Mouse (Mus musculus) urinary bladder, postnatal 4 days (tissue): ENCODE results near the gene Olfr1290.

Experiments
- DNase-seq, 2 experiments: peaks; one replicate each; pipeline ENCODE4 v3.0.0; 2021 to 2022; ENCODE audit warnings: low spot score in 2 of 2

The Olfr1290 gene

DNA sequence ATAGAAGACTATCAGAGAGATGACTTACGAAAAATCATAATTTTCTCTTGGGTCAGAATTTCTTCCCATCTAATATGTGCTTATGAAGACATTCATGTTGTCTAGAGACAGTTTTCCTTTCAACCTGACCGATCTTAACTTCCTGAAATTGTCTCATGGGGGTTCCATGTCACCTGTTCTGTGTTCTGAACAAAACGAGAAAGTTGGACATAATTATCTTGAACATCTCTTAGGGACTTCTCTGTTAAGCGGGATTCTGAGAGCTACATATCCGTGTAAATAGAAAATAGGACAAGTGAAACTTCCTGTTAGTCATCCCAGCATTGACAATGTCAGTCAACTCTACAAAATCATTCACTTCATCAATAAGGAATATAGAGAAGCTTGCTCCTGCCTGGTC lies at the start of gene Olfr1290:
Gene Olfr1290 (minus strand): TSS at position 101 of the 400 bp plus-strand sequence.
- no peak for DNase-seq

DNA sequence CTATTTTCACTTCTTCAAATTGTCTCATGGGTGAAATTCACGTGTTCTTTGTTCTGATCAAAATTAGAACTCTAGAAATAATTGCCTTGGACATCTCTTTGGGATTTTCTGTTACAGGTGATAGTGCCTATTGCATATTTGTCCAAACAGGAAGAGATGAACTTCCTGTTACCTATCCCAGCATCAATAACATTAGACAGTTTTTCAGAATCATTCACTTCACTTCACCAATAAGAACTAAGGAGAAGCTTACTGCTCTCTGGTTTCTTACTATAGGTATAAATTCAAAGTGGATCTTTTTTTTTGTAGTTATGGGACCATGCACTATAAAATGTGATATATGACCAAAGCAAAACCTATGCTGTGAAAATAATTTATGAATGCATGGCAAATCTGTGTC lies 46.6 kb upstream of the Olfr1290 start, which contains the start of gene Olfr1294:
Gene Olfr1294 (minus strand): TSS at position 101 of the 400 bp plus-strand sequence.
- DNase-seq: no peak

DNA sequence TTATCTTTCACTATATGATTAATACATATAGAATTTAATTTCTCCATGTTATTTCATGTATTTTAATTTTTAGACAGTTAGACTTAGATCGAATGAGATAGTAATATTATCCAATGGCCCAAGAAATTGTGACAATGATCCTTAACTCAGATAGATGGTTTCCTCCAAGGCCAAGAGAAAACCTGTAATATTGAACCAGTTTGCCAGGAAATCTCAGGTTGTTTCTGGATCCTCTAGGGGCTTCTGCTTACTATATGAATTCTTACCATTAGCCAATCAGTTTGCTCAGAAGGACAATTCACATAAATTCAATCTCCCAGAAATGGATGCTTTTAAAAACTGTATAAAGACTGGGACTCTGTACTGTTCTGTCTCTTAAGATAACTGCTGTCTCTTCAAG lies 31.3 kb upstream of the Olfr1290 start, which contains the start of gene Olfr1293-ps:
Gene Olfr1293-ps (plus strand): TSS at position 301 of the 400 bp plus-strand sequence.
- DNase-seq: no peak

DNA sequence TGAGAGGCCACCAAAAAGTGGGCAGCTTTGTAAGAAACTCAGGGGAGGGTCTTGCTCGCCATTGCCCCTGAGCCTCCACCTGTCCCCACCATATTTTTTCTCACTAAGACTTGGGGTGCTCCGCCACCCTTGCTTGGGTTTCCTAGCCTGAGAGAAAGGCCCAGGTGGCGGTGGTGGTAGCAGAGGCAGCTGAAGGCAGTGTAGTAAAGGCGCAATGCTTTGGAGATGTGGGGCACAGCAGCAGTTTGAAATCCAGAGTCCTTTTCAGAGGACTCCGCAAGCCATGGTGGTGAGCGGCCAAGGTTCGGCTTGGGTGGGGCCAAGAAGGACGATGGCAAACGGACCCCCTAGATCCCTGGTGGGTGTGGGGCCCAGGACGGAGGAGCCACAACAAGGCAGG lies 23.8 kb upstream of the Olfr1290 start:
- peak in 1 of 2 experiments; percentile 53 for DNase-seq

DNA sequence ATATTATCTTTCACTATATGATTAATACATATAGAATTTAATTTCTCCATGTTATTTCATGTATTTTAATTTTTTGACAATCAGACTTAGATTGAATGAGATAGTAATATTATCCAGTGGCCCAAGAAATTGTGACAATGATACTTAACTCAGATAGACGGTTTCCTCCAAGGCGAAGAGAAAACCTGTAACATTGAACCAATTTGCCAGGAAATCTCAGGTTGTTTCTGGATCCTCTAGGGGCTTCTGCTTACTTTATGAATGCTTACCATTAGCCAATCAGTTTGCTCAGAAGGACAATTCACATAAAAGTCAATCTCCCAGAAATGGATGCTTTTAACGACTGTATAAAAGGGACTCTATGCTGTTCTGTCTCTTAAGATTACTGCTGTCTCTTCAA lies 3.3 kb upstream of the Olfr1290 start, which contains the start of gene Olfr1291-ps1:
Gene Olfr1291-ps1 (plus strand): TSS at position 301 of the 400 bp plus-strand sequence.
- no peak for DNase-seq

DNA sequence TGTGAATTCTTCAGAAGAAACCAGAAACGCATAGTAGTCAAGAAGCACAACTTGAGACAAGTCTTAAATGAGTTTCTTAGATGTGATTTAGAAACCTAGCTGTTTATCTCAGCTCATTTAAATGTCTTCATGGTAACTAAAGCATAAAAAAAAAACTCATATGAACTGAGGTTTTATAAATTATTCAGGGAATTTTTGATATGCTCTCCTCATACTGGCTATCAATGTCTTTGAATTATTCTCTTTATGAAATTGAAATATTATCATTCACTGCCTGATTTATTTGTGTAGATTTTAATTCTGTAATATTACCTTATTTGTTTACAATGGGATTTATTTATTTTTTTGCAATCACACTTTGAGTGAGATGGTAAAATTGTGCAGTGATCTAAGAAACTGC lies 13.1 kb downstream of the Olfr1290 start, which contains the start of gene Olfr1289:
Gene Olfr1289 (plus strand): TSS at position 301 of the 400 bp plus-strand sequence.
- no peak for DNase-seq

DNA sequence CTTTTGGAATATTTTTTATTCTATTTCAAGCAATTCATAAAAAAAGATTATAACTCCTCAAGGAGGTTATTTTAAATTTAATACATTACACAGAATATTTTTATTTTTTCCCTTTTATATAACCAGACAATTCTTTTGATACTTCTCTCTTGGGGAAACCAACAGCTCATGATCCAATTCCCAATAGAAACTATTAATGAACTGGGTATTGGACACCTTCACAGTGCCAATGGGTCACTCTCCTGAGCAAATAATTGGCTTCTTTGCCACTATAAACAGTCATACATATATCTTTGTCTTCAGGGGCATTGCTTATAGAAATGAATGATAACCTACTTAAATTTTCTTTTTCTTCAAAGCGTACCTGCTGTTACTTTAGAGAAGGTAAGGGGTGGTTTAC lies 19.8 kb downstream of the Olfr1290 start, which contains the start of gene Olfr1288:
Gene Olfr1288 (plus strand): TSS at position 301 of the 400 bp plus-strand sequence.
- DNase-seq: no peak

DNA sequence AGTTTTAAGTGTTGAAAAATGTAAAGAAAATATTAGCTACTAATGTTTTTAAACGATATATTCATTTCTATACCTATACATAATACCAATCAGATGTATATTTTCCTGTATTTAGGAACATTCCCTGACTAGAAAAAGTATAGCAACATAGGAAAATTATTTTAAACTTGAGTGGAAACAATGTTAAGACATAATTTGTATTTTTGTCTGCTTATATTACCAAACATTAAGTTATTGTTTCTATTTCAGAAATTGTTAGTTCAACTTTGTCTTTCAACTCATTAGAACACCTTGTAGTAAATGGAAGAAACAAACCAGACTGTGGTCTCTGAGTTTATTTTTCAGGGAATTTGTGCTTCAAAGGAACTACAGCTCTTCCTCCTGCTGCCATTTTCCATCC lies 44.8 kb downstream of the Olfr1290 start, which contains the start of gene Olfr1287:
Gene Olfr1287 (plus strand): TSS at position 301 of the 400 bp plus-strand sequence.
- DNase-seq: no peak
